Mouse (Mus musculus) hindbrain, embryonic 15.5 days (tissue): ENCODE measurements around the gene Aars2. TPM values are rescaled to one million over a fixed set of nuclear protein-coding genes. Genes with fewer than 3 reads are reported as not detected.

Experiments
- ATAC-seq: fragments of 200-750 bp; cut with Nextera tagmentation; 2 replicates; pipeline ENCODE4 v1.8.0; 2017; ENCODE audit warnings: low read depth, moderate number of reproducible peaks, moderate TSS enrichment; ENCODE audit not compliant: low FRiP score
- H3K27ac ChIP-seq: fragments of 300-500 bp; sonication (generic); replicated peaks from 2 replicates; pipeline ENCODE4 v1.5.1; 2015; ENCODE audit warnings: mild to moderate bottlenecking, inconsistent platforms
- H3K27me3 ChIP-seq: fragments of 300-500 bp; sonication (generic); 2 replicates; pipeline ENCODE4 v1.6.1; 2015; ENCODE audit warnings: control low read depth, inconsistent platforms
- H3K36me3 ChIP-seq: fragments of 300-500 bp; sonication (generic); 2 replicates; pipeline ENCODE4 v1.6.1; 2015; ENCODE audit warnings: control low read depth, inconsistent platforms
- H3K4me1 ChIP-seq: fragments of 300-500 bp; sonication (generic); replicated peaks from 2 replicates; pipeline ENCODE4 v1.6.1; 2015; ENCODE audit warnings: control low read depth, inconsistent platforms
- H3K4me2 ChIP-seq: fragments of 300-500 bp; sonication (generic); 2 replicates; pipeline ENCODE4 v1.6.1; 2015; ENCODE audit warnings: moderate library complexity, mild to moderate bottlenecking, inconsistent platforms
- H3K4me3 ChIP-seq: fragments of 300-500 bp; sonication (generic); 2 replicates; pipeline ENCODE4 v1.5.1; 2015; ENCODE audit warnings: mild to moderate bottlenecking, inconsistent platforms
- H3K9ac ChIP-seq: fragments of 300-500 bp; sonication (generic); 2 replicates; pipeline ENCODE4 v1.6.1; 2015; ENCODE audit warnings: inconsistent platforms
- H3K9me3 ChIP-seq: fragments of 300-500 bp; sonication (generic); 2 replicates; pipeline ENCODE4 v1.6.1; 2016; ENCODE audit warnings: control low read depth, inconsistent platforms
- WGBS: fragments of 180-500 bp; shearing (Covaris S2); methylation state at CpG from one replicate; pipeline ENCODE4 v1.1.7; 2015; 5-methylcytosine and 5-hydroxymethylcytosine counted together
- polyA plus RNA-seq: library from polyadenylated mRNA; unstranded; fragments of >200 nt; fragmentation: Nextera tagmentation; extraction: Ambion mirVana; gene quantifications from 2 replicates; pipeline ENCODE4 v1.2.1, GENCODE M21; 2015

Aars2 gene
- polyA plus RNA-seq, 1 experiment from 2014 or later, result 19.9 TPM

- Histone ChIP-seq H3K27ac (no peak overlapping the region), H3K4me1 (peaks cover 57% of the 10 kb centered on the region), H3K4me2 (peak overlapping the region; percentile 37), H3K9ac (no peak overlapping the region), H3K4me3 (peak overlapping the region; percentile 15), H3K27me3 (peaks cover 23% of the 10 kb centered on the region), H3K9me3 (no peaks in the 10 kb centered on the region), H3K36me3 (peaks cover 12% of the 10 kb centered on the region; the same call in 1 of the 2 replicates)
- no peak for ATAC-seq
- WGBS, result 12% methylated on average over 74 of the region's 74 CpGs
Measured at GRCm38 (mm10) chr17:45545278-45545961, 38.8 kb downstream of the Aars2 start.

- H3K4me1 ChIP-seq, result peaks cover 60% of the 10 kb centered on the region
- H3K4me2 ChIP-seq, result peak overlapping the region; percentile 69
- 67% methylated on average over 16 of the region's 16 CpGs for WGBS
- no peak for ATAC-seq
- H3K27me3 ChIP-seq, result peaks cover 23% of the 10 kb centered on the region
- no peak overlapping the region for H3K4me3 ChIP-seq
- H3K27ac ChIP-seq, result no peak overlapping the region
- no peak overlapping the region for H3K9ac ChIP-seq
- H3K36me3 ChIP-seq, result peaks cover 12% of the 10 kb centered on the region; the same call in 1 of the 2 replicates
- no peaks in the 10 kb centered on the region for H3K9me3 ChIP-seq
Measured at GRCm38 (mm10) chr17:45546941-45547340, 40.3 kb downstream of the Aars2 start.

- WGBS, result 78% methylated on average over 5 of the region's 5 CpGs
- Histone ChIP-seq H3K27me3 (peaks cover 23% of the 10 kb centered on the region), H3K4me2 (peak overlapping the region; percentile 69), H3K4me1 (peaks cover 61% of the 10 kb centered on the region), H3K36me3 (peaks cover 12% of the 10 kb centered on the region; the same call in 1 of the 2 replicates), H3K9me3 (no peaks in the 10 kb centered on the region), H3K9ac (no peak overlapping the region), H3K4me3 (peak overlapping the region; percentile 86), H3K27ac (no peak overlapping the region)
- ATAC-seq, result no peak
Measured at GRCm38 (mm10) chr17:45547461-45548190, 41.0 kb downstream of the Aars2 start.

- Histone ChIP-seq H3K36me3 (peaks cover 12% of the 10 kb centered on the region; the same call in 1 of the 2 replicates), H3K4me1 (peaks cover 56% of the 10 kb centered on the region), H3K9ac (peak overlapping the region; percentile 99), H3K4me2 (peak overlapping the region; percentile 69), H3K9me3 (no peaks in the 10 kb centered on the region), H3K27me3 (peaks cover 23% of the 10 kb centered on the region), H3K4me3 (peak overlapping the region; percentile 86), H3K27ac (peak overlapping the region; percentile 93)
- WGBS, result 4% methylated on average over 19 of the region's 68 CpGs
- peak; percentile 69 for ATAC-seq
Measured at GRCm38 (mm10) chr17:45548541-45549512, 42.2 kb downstream of the Aars2 start.

GRCm38 (mm10) chr17:45549617-45550181 is 43.1 kb downstream of the Aars2 start, which contains the start of gene Tmem151b:
Tmem151b (minus strand) TSS chr17:45549677.
- peaks cover 24% of the 10 kb centered on the region for H3K27me3 ChIP-seq
- H3K36me3 ChIP-seq, result peaks cover 8% of the 10 kb centered on the region; the same call in 1 of the 2 replicates
- peak within 1 kb of the TSS; percentile 99 for H3K9ac ChIP-seq
- H3K4me2 ChIP-seq, result peak within 1 kb of the TSS; percentile 69
- peak; percentile 67 for ATAC-seq
- peaks cover 47% of the 10 kb centered on the region for H3K4me1 ChIP-seq
- WGBS, result under 1% methylated on average over 11 of the region's 29 CpGs
- no peaks in the 10 kb centered on the region for H3K9me3 ChIP-seq
- peak within 1 kb of the TSS; percentile 93 for H3K27ac ChIP-seq
- H3K4me3 ChIP-seq, result peak within 1 kb of the TSS; percentile 86

GRCm38 (mm10) chr17:45550253-45550652 is 43.6 kb downstream of the Aars2 start:
- 0 out of 2 replicates have a peak overlapping the region, but pooled peaks have one; percentile 14 for H3K9ac ChIP-seq
- H3K9me3 ChIP-seq, result no peaks in the 10 kb centered on the region
- H3K4me1 ChIP-seq, result peaks cover 46% of the 10 kb centered on the region
- ATAC-seq, result no peak
- H3K4me2 ChIP-seq, result peak overlapping the region; percentile 69
- H3K27ac ChIP-seq, result peak overlapping the region; percentile 93; the same call in 1 of the 2 replicates
- peaks cover 25% of the 10 kb centered on the region for H3K27me3 ChIP-seq
- peak overlapping the region; percentile 86; the same call in 1 of the 2 replicates for H3K4me3 ChIP-seq
- 31% methylated on average over 5 of the region's 5 CpGs for WGBS
- peaks cover 8% of the 10 kb centered on the region; the same call in 1 of the 2 replicates for H3K36me3 ChIP-seq

- H3K9ac ChIP-seq, result no peak overlapping the region
- no peak overlapping the region for H3K4me2 ChIP-seq
- H3K27ac ChIP-seq, result no peak overlapping the region
- peaks cover 14% of the 10 kb centered on the region for H3K27me3 ChIP-seq
- peaks cover 6% of the 10 kb centered on the region; the same call in 1 of the 2 replicates for H3K36me3 ChIP-seq
- no peak for ATAC-seq
- H3K4me1 ChIP-seq, result peaks cover 43% of the 10 kb centered on the region
- no peak overlapping the region for H3K4me3 ChIP-seq
- H3K9me3 ChIP-seq, result no peaks in the 10 kb centered on the region
- 52% methylated on average over 7 of the region's 7 CpGs for WGBS
Measured at GRCm38 (mm10) chr17:45551249-45551796, 44.7 kb downstream of the Aars2 start.

GRCm38 (mm10) chr17:45551816-45552451 is 45.3 kb downstream of the Aars2 start:
- WGBS, result 4% methylated on average over 8 of the region's 8 CpGs

GRCm38 (mm10) chr17:45553065-45553464 is 46.4 kb downstream of the Aars2 start:
- no peak for ATAC-seq
- no peak overlapping the region for H3K4me3 ChIP-seq
- H3K4me2 ChIP-seq, result no peak overlapping the region
- no peaks in the 10 kb centered on the region for H3K36me3 ChIP-seq
- H3K9me3 ChIP-seq, result no peaks in the 10 kb centered on the region
- peaks cover 31% of the 10 kb centered on the region for H3K4me1 ChIP-seq
- H3K9ac ChIP-seq, result no peak overlapping the region
- no peak overlapping the region for H3K27ac ChIP-seq
- peaks cover 11% of the 10 kb centered on the region for H3K27me3 ChIP-seq
- 79% methylated on average over 3 of the region's 3 CpGs for WGBS

More at GRCm38 (mm10) chr17:45551816-45552451, 45.3 kb downstream of the Aars2 start:
- Histone ChIP-seq H3K4me2 (no peak overlapping the region), H3K9ac (no peak overlapping the region), H3K27ac (no peak overlapping the region), H3K4me1 (peaks cover 43% of the 10 kb centered on the region), H3K36me3 (no peaks in the 10 kb centered on the region), H3K9me3 (no peaks in the 10 kb centered on the region), H3K4me3 (no peak overlapping the region), H3K27me3 (peaks cover 14% of the 10 kb centered on the region)
- ATAC-seq, result 0 out of 2 replicates have a peak, but pooled peaks have one; percentile 28

- no peak overlapping the region for H3K4me2 ChIP-seq
- no peaks in the 10 kb centered on the region for H3K9me3 ChIP-seq
- peaks cover 26% of the 10 kb centered on the region for H3K4me1 ChIP-seq
- no peaks in the 10 kb centered on the region for H3K36me3 ChIP-seq
- WGBS, result 45% methylated on average over 1 of the region's 1 CpGs
- no peak overlapping the region for H3K27ac ChIP-seq
- no peak overlapping the region for H3K9ac ChIP-seq
- no peak overlapping the region for H3K4me3 ChIP-seq
- ATAC-seq, result no peak
- H3K27me3 ChIP-seq, result peaks cover 11% of the 10 kb centered on the region
Measured at GRCm38 (mm10) chr17:45554420-45554819, 47.8 kb downstream of the Aars2 start.
